ENCODE assay signal across 10 mouse cellular contexts in genomic region chr1:124044161-124044560, GRCm38 (mm10). TPM values are rescaled to one million over a fixed set of nuclear protein-coding genes. Genes with fewer than 3 reads are reported as not detected.
DNase-seq lines count a peak whose midpoint lies in the region; ATAC-seq lines count a peak whose summit lies in the region.
"Had no signal": no experiment of that assay in that cellular context is flagged by ENCODE, and none has a peak within 500 bp of the region (broad histone marks: within the 10 kb centered on the region; RNA-seq: fewer than 3 reads in every experiment).

No protein-coding gene starts in this region.

- H3K4me3 ChIP-seq in embryonic facial prominence, embryonic 14.5 days (ENCODE audit: low read depth, low read length) = no peak overlapping the region
- H3K4me3 ChIP-seq in embryonic facial prominence, embryonic 10.5 days = no peak overlapping the region
- H3K4me3 ChIP-seq in hindbrain, embryonic 11.5 days (ENCODE audit: low read depth, low read length) = no peak overlapping the region; the same call in 1 of the 2 replicates
- H3K4me3 ChIP-seq in neural tube, embryonic 12.5 days = peak overlapping the region; percentile 56

- no peak overlapping the region for H3K27ac ChIP-seq in embryonic facial prominence, embryonic 14.5 days (replicated peaks; ENCODE audit: low read depth, low read length)
- no peak overlapping the region for H3K27ac ChIP-seq in embryonic facial prominence, embryonic 10.5 days (replicated peaks)
- H3K27ac ChIP-seq in hindbrain, embryonic 11.5 days (ENCODE audit: low read depth, low read length) = no peak overlapping the region
- no peak overlapping the region for H3K27ac ChIP-seq in neural tube, embryonic 12.5 days
- H3K27ac ChIP-seq: embryonic facial prominence, embryonic 13.5 days; liver, embryonic 14.5 days had no signal

- WGBS in embryonic facial prominence, embryonic 14.5 days = 11% methylated on average over 12 of the region's 12 CpGs
- 12% methylated on average over 12 of the region's 12 CpGs for WGBS in embryonic facial prominence, embryonic 10.5 days
- WGBS in hindbrain, embryonic 11.5 days = 18% methylated on average over 12 of the region's 12 CpGs
- 11% methylated on average over 12 of the region's 12 CpGs for WGBS in neural tube, embryonic 12.5 days

- no peak for ATAC-seq in embryonic facial prominence, embryonic 14.5 days (ENCODE audit: low read depth)
- ATAC-seq in hindbrain, embryonic 11.5 days (ENCODE audit: low FRiP score) = no peak
- ATAC-seq in neural tube, embryonic 12.5 days (ENCODE audit: low FRiP score, low read depth) = no peak
- ATAC-seq in monocyte, adult 5-6 weeks (replicated peaks; ENCODE audit: insufficient number of reproducible peaks, low FRiP score, low TSS enrichment, poor library complexity, severe bottlenecking) = no peak

- peak; percentile 13 for DNase-seq in embryonic facial prominence, embryonic 14.5 days (ENCODE audit: low spot score)
- DNase-seq in embryonic facial prominence, embryonic 10.5 days (ENCODE audit: low spot score) = no peak
- peak; percentile 48 to 53 for DNase-seq in cerebellum, adult 18-20 months
- peak; percentile 16 for DNase-seq in hindbrain, embryonic 11.5 days (ENCODE audit: low spot score)
- DNase-seq in spleen, adult 12 weeks (ENCODE audit: low spot score) = no peak
- no peak for DNase-seq in frontal cortex, postnatal 10 days (ENCODE audit: low spot score in 2 of 2)

- no peaks in the 10 kb centered on the region for H3K9me3 ChIP-seq in embryonic facial prominence, embryonic 14.5 days (ENCODE audit: control insufficient read depth, low read length)
- H3K9me3 ChIP-seq in embryonic facial prominence, embryonic 10.5 days = no peaks in the 10 kb centered on the region
- H3K9me3 ChIP-seq in hindbrain, embryonic 11.5 days (ENCODE audit: control insufficient read depth, low read length) = no peaks in the 10 kb centered on the region
- H3K9me3 ChIP-seq in neural tube, embryonic 12.5 days = no peaks in the 10 kb centered on the region
- H3K9me3 ChIP-seq: embryonic facial prominence, embryonic 13.5 days had no signal

- H3K36me3 ChIP-seq in embryonic facial prominence, embryonic 14.5 days (ENCODE audit: control insufficient read depth, insufficient read depth, low read length) = no peaks in the 10 kb centered on the region
- H3K36me3 ChIP-seq in embryonic facial prominence, embryonic 10.5 days (replicated peaks) = no peaks in the 10 kb centered on the region
- H3K36me3 ChIP-seq in hindbrain, embryonic 11.5 days (ENCODE audit: control insufficient read depth, insufficient read depth, low read length) = no peaks in the 10 kb centered on the region
- H3K36me3 ChIP-seq in neural tube, embryonic 12.5 days = no peaks in the 10 kb centered on the region
- H3K36me3 ChIP-seq: embryonic facial prominence, embryonic 13.5 days had no signal

- no peaks in the 10 kb centered on the region for H3K4me1 ChIP-seq in embryonic facial prominence, embryonic 14.5 days (ENCODE audit: control insufficient read depth, insufficient read depth, low read length)
- peaks cover 13% of the 10 kb centered on the region for H3K4me1 ChIP-seq in embryonic facial prominence, embryonic 10.5 days
- H3K4me1 ChIP-seq in hindbrain, embryonic 11.5 days (replicated peaks; ENCODE audit: control insufficient read depth, insufficient read depth, low read length) = no peaks in the 10 kb centered on the region
- H3K4me1 ChIP-seq in neural tube, embryonic 12.5 days = peaks cover 10% of the 10 kb centered on the region

- peaks cover 50% of the 10 kb centered on the region for H3K27me3 ChIP-seq in embryonic facial prominence, embryonic 14.5 days (replicated peaks; ENCODE audit: control insufficient read depth, insufficient read depth, low read length)
- H3K27me3 ChIP-seq in embryonic facial prominence, embryonic 10.5 days (replicated peaks; ENCODE audit: low read depth, poor library complexity, severe bottlenecking) = peaks cover 59% of the 10 kb centered on the region
- H3K27me3 ChIP-seq in hindbrain, embryonic 11.5 days (ENCODE audit: control insufficient read depth, insufficient read depth, low read length) = peaks cover 19% of the 10 kb centered on the region
- peaks cover 38% of the 10 kb centered on the region for H3K27me3 ChIP-seq in neural tube, embryonic 12.5 days (replicated peaks)

- H3K9ac ChIP-seq in embryonic facial prominence, embryonic 14.5 days (ENCODE audit: low read depth, low read length) = no peak overlapping the region
- no peak overlapping the region for H3K9ac ChIP-seq in hindbrain, embryonic 11.5 days (ENCODE audit: low read depth, low read length)
- H3K9ac ChIP-seq in neural tube, embryonic 12.5 days = no peak overlapping the region
- H3K9ac ChIP-seq: embryonic facial prominence, embryonic 13.5 days; liver, embryonic 14.5 days had no signal

- H3K4me2 ChIP-seq in embryonic facial prominence, embryonic 14.5 days (ENCODE audit: low read depth, low read length) = no peak overlapping the region
- no peak overlapping the region for H3K4me2 ChIP-seq in hindbrain, embryonic 11.5 days (replicated peaks; ENCODE audit: low read depth, low read length)
- peak overlapping the region; percentile 93 for H3K4me2 ChIP-seq in neural tube, embryonic 12.5 days (replicated peaks)

RNA-seq across cellular contexts. Expression of gene Dpp10, which starts 1.2 kb away (rescaled TPM):
- polyA plus RNA-seq in embryonic facial prominence, embryonic 14.5 days (2014; fragmentation: Nextera tagmentation; extraction: Ambion mirVana) = 0.90 and 1.3 TPM in 2 replicates
- polyA plus RNA-seq in embryonic facial prominence, embryonic 10.5 days (2016; fragmentation: Nextera tagmentation; extraction: Ambion mirVana) = 0.03 and 0.11 TPM in 2 replicates
- polyA plus RNA-seq in hindbrain, embryonic 11.5 days (2014; fragmentation: Nextera tagmentation; extraction: Ambion mirVana) = 0.96 and 0.97 TPM in 2 replicates
- polyA plus RNA-seq in neural tube, embryonic 12.5 days (2016; fragmentation: Nextera tagmentation; extraction: Ambion mirVana) = 3.4 and 3.8 TPM in 2 replicates
- not detected in 3 replicates for total RNA-seq in monocyte, adult 5-6 weeks (2017)
- polyA plus RNA-seq: liver, embryonic 14.5 days had no signal

Comparison
In these comparisons a context has a peak if more than half of its experiments do, and no peak if none do; other contexts are left out.
1. DNase-seq: peak in embryonic facial prominence, embryonic 14.5 days (single experiment), cerebellum, adult 18-20 months (2 of 2) and hindbrain, embryonic 11.5 days (single experiment); none in embryonic facial prominence, embryonic 10.5 days (single experiment), spleen, adult 12 weeks (single experiment) and frontal cortex, postnatal 10 days (0 of 2).